Mouse (Mus musculus) kidney, adult 11 months (tissue): ENCODE data around the gene Kcna10.

Source experiments
- DNase-seq: peaks from one replicate; pipeline ENCODE4 v3.0.0; 2022

The Kcna10 gene

GRCm38 (mm10) chr3:107182756-107183155 is at the start of gene Kcna10:
Gene Kcna10 (plus strand): TSS chr3:107183056.
- DNase-seq = no peak

GRCm38 (mm10) chr3:107134457-107134856 is 48.4 kb upstream of the Kcna10 start:
- DNase-seq = no peak

GRCm38 (mm10) chr3:107147126-107147525 is 35.7 kb upstream of the Kcna10 start:
- DNase-seq = no peak

- DNase-seq = peak; percentile 20
These were observed 33.9 kb upstream of the Kcna10 start for GRCm38 (mm10) chr3:107149006-107149405.

GRCm38 (mm10) chr3:107150469-107150868 is 32.4 kb upstream of the Kcna10 start:
- no peak for DNase-seq

- DNase-seq = no peak
These were observed 31.9 kb upstream of the Kcna10 start for GRCm38 (mm10) chr3:107150872-107151540.

- peak; percentile 33 for DNase-seq
These were observed 28.8 kb upstream of the Kcna10 start for GRCm38 (mm10) chr3:107153772-107154655.

- no peak for DNase-seq
These were observed 24.0 kb upstream of the Kcna10 start for GRCm38 (mm10) chr3:107158856-107159255.

GRCm38 (mm10) chr3:107159418-107159817 is 23.4 kb upstream of the Kcna10 start:
- DNase-seq = no peak

- no peak for DNase-seq
These were observed 23.0 kb upstream of the Kcna10 start for GRCm38 (mm10) chr3:107159859-107160324.

GRCm38 (mm10) chr3:107162741-107163140 is 20.1 kb upstream of the Kcna10 start:
- no peak for DNase-seq

GRCm38 (mm10) chr3:107169552-107169951 is 13.3 kb upstream of the Kcna10 start:
- DNase-seq = no peak

- DNase-seq = no peak
These were observed 10.9 kb upstream of the Kcna10 start for GRCm38 (mm10) chr3:107171964-107172363.

GRCm38 (mm10) chr3:107172556-107172955 is 10.3 kb upstream of the Kcna10 start:
- DNase-seq = no peak

GRCm38 (mm10) chr3:107175486-107175885 is 7.4 kb upstream of the Kcna10 start:
- no peak for DNase-seq

GRCm38 (mm10) chr3:107176501-107176900 is 6.4 kb upstream of the Kcna10 start:
- no peak for DNase-seq

GRCm38 (mm10) chr3:107180860-107181259 is 2.0 kb upstream of the Kcna10 start:
- no peak for DNase-seq

- no peak for DNase-seq
These were observed 322 bp downstream of the Kcna10 start for GRCm38 (mm10) chr3:107183178-107183577.

GRCm38 (mm10) chr3:107185597-107185996 is 2.7 kb downstream of the Kcna10 start:
- DNase-seq = no peak

GRCm38 (mm10) chr3:107187022-107187421 is 4.2 kb downstream of the Kcna10 start:
- DNase-seq = no peak

GRCm38 (mm10) chr3:107188226-107188899 is 5.5 kb downstream of the Kcna10 start:
- DNase-seq = no peak

GRCm38 (mm10) chr3:107201310-107202180 is 18.7 kb downstream of the Kcna10 start:
- DNase-seq = no peak
